Mouse (Mus musculus) heart, postnatal 0 days (tissue): ENCODE data around the gene Rnf215. TPM values are rescaled to one million over a fixed set of nuclear protein-coding genes. Genes with fewer than 3 reads are reported as not detected.
"Not testable (repeated sequence)": the region's sequence is repeated elsewhere in the genome, so short reads cannot be mapped to it uniquely, and the experiment has no call there.

Experiments used
- ATAC-seq: fragments of 200-750 bp; cut with Nextera tagmentation; 2 replicates; pipeline ENCODE4 v1.8.0; 2017; ENCODE audit warnings: low read depth, moderate number of reproducible peaks, moderate library complexity; ENCODE audit not compliant: insufficient read depth
- DNase-seq: peaks from one replicate; pipeline ENCODE4 v3.0.0-alpha.2; 2016; ENCODE audit warnings: low spot score
- H3K27ac ChIP-seq: fragments of 300-500 bp; sonication (generic); 2 replicates; pipeline ENCODE4 v1.5.1; 2014; ENCODE audit warnings: low read depth, mild to moderate bottlenecking
- H3K27me3 ChIP-seq: fragments of 300-500 bp; sonication (generic); 2 replicates; pipeline ENCODE4 v1.6.1; 2014; ENCODE audit warnings: low read length, mixed read lengths; ENCODE audit not compliant: control insufficient read depth, insufficient read depth
- H3K36me3 ChIP-seq: fragments of 300-500 bp; sonication (generic); replicated peaks from 2 replicates; pipeline ENCODE4 v1.6.1; 2014; ENCODE audit warnings: low read length, mixed read lengths; ENCODE audit not compliant: control insufficient read depth, insufficient read depth
- H3K4me1 ChIP-seq: fragments of 300-500 bp; sonication (generic); 2 replicates; pipeline ENCODE4 v1.6.1; 2014; ENCODE audit warnings: antibody characterized with exemption; ENCODE audit not compliant: control insufficient read depth, insufficient read depth
- H3K4me2 ChIP-seq: fragments of 300-500 bp; sonication (generic); 2 replicates; pipeline ENCODE4 v1.6.1; 2014; ENCODE audit warnings: low read depth, mild to moderate bottlenecking, low read length, moderate library complexity
- H3K4me3 ChIP-seq: fragments of 300-500 bp; sonication (generic); 2 replicates; pipeline ENCODE4 v1.5.1; 2014; ENCODE audit warnings: low read depth, low read length
- H3K9ac ChIP-seq: fragments of 300-500 bp; sonication (generic); replicated peaks from 2 replicates; pipeline ENCODE4 v1.6.1; 2014; ENCODE audit warnings: low read depth, low read length, mixed read lengths
- H3K9me3 ChIP-seq: fragments of 300-500 bp; sonication (generic); replicated peaks from 2 replicates; pipeline ENCODE4 v1.6.1; 2016; ENCODE audit warnings: low read length; ENCODE audit not compliant: control insufficient read depth
- CTCF ChIP-seq: IDR thresholded peaks from 2 replicates; pipeline ENCODE4 v1.5.1; 2016; ENCODE audit warnings: antibody characterized with exemption, control low read depth, low read depth
- EP300 ChIP-seq: IDR thresholded peaks from 2 replicates; pipeline ENCODE4 v1.6.1; 2016; ENCODE audit warnings: antibody characterized with exemption, low read depth
- WGBS: fragments of 180-500 bp; shearing (Covaris S2); extraction: QIAGEN DNeasy Blood & Tissue Kit; methylation state at CpG from one replicate; pipeline ENCODE4 v1.1.7; 2014; 5-methylcytosine and 5-hydroxymethylcytosine counted together
- polyA plus RNA-seq: library from polyadenylated mRNA; unstranded; fragments of >200 nt; fragmentation: Nextera tagmentation; extraction: Ambion mirVana; gene quantifications from 2 replicates; pipeline ENCODE4 v1.2.1, GENCODE M21; 2015
- total RNA-seq: library from RNA; depleted of rRNA; stranded (reverse); fragments of >200 nt; gene quantifications from 2 replicates; pipeline ENCODE4 v1.2.3, GENCODE M21; 2014; ENCODE audit warnings: low replicate concordance

Gene Rnf215
- total and polyA plus RNA-seq, 2 experiments from 2014 or later = 17.4 to 36.1 TPM

DNA sequence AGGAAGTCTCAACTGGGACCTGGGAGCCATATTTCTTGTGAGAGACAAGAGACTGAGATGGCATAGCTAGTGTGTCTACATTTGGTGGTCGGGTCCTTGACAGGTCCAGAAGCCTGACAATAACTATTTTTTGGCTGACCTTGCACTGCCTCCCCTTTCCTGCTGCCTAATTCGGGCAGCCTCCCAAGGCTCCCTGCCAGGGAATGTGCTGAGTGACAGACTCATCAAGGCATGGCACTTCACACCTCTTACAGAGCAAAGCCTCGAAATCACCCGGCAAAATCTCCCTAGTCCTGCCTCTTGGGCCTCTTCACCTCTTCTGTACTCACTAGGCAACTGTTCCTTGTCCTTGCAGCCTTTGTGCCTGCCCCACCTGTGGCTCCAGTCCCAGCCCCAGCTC lies 42.7 kb downstream of the Rnf215 start:
- Histone ChIP-seq H3K4me1 (peaks cover 4% of the 10 kb centered on the region; the same call in 1 of the 2 replicates), H3K27ac (peak overlapping the region; percentile 61), H3K4me2 (no peak overlapping the region), H3K9ac (no peak overlapping the region), H3K4me3 (no peak overlapping the region), H3K36me3 (peaks cover 96% of the 10 kb centered on the region), H3K9me3 (no peaks in the 10 kb centered on the region), H3K27me3 (no peaks in the 10 kb centered on the region)
- DNase-seq = peak; percentile 52
- WGBS = 22% methylated on average over 4 of the region's 4 CpGs
- peak; percentile 79 for ATAC-seq
- no peak for TF ChIP-seq CTCF
- TF ChIP-seq EP300 = no peak

GRCm38 (mm10) chr11:4182061-4182460 lies 47.1 kb downstream of the Rnf215 start:
- H3K27me3 ChIP-seq = no peaks in the 10 kb centered on the region
- no peak overlapping the region for H3K27ac ChIP-seq
- H3K9me3 ChIP-seq = no peaks in the 10 kb centered on the region
- no peak overlapping the region for H3K4me3 ChIP-seq
- TF ChIP-seq CTCF (no peak), EP300 (no peak)
- no peak for DNase-seq
- ATAC-seq = no peak
- no peak overlapping the region for H3K4me2 ChIP-seq
- H3K36me3 ChIP-seq = peaks cover 58% of the 10 kb centered on the region
- peaks cover 7% of the 10 kb centered on the region; the same call in 1 of the 2 replicates for H3K4me1 ChIP-seq
- no peak overlapping the region for H3K9ac ChIP-seq
- 25% methylated on average over 1 of the region's 1 CpGs for WGBS

DNA sequence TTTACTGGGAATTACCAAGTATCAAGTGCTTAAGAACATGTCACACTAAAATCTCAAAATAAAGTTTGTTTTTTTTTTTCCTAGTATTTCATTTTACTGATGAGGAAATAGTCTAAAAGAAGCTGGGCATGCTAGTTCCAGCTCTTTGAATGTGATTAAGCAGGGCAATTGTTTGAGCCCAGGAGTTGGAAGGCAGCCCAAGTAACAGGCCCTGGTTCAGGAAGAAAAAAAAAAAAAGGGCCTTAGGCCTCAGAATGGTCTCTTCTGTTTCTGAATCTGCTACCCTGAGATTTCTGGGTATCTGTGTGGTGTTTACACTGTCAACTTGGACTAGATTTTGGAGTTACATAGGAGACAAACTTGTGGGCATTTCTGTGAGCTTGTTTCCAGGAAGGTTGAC lies 48.5 kb downstream of the Rnf215 start:
- Histone ChIP-seq H3K9me3 (no peaks in the 10 kb centered on the region), H3K4me1 (peaks cover 13% of the 10 kb centered on the region), H3K27me3 (no peaks in the 10 kb centered on the region), H3K36me3 (peaks cover 43% of the 10 kb centered on the region), H3K4me3 (no peak overlapping the region), H3K4me2 (no peak overlapping the region), H3K27ac (peak overlapping the region; percentile 30; the same call in 1 of the 2 replicates), H3K9ac (no peak overlapping the region)
- TF ChIP-seq CTCF = no peak
- no peak for TF ChIP-seq EP300
- no peak for DNase-seq
- no peak for ATAC-seq

DNA sequence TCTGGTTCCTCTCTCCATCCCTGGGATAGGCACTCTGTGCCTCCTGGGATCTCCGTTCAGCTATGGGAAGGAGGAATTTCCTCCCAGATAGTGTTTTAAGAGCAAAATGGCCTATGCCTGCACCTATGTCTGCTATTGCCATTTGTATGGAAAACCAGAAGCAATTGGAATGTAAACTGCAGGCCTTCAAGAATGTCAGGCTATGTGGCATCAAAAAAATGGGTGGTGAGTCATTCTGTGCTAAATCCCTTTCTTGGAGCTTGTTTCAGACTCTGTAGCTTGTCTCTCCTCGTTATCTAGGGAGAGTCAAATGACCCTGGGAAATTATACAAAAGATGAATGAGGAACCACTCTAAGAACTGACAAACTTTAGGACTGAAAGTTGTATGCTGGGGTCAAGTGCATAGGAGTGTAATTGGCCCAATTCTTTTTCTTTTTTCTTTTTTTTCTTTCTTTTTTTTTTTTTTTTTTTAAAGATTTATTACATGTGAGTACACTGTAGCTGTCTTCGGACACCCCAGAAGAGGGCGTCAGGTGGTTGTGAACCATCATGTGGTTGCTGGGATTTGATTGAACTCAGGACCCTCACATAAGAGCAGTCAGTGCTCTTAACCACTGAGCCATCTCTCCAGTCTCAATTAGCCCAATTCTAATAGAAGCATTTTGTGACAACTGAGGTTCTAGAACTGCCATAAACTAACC lies 49.4 kb downstream of the Rnf215 start:
- Histone ChIP-seq H3K9ac (no peak overlapping the region), H3K9me3 (no peaks in the 10 kb centered on the region), H3K36me3 (peaks cover 35% of the 10 kb centered on the region), H3K4me1 (peaks cover 13% of the 10 kb centered on the region), H3K4me2 (no peak overlapping the region), H3K27me3 (no peaks in the 10 kb centered on the region), H3K27ac (peak overlapping the region; percentile 17; the same call in 1 of the 2 replicates), H3K4me3 (no peak overlapping the region)
- ATAC-seq = no peak
- TF ChIP-seq CTCF (no peak), EP300 (no peak)
- DNase-seq = no peak
- 60% methylated on average over 4 of the region's 4 CpGs for WGBS

- H3K9ac ChIP-seq, H3K27me3 ChIP-seq, H3K4me2 ChIP-seq, H3K27ac ChIP-seq, H3K4me3 ChIP-seq, ATAC-seq, H3K9me3 ChIP-seq, DNase-seq: not testable (repeated sequence)
- peaks cover 24% of the 10 kb centered on the region for H3K36me3 ChIP-seq
- H3K4me1 ChIP-seq = peaks cover 13% of the 10 kb centered on the region
- 90% methylated on average over 6 of the region's 6 CpGs for WGBS
Measured at GRCm38 (mm10) chr11:4185480-4185879, 50.5 kb downstream of the Rnf215 start.
